28 mouse cellular contexts compared by ENCODE assay signal in genomic region chr4:35806881-35807464, GRCm38 (mm10).
DNase-seq lines count a peak whose midpoint lies in the region; ATAC-seq lines count a peak whose summit lies in the region.
"Had no signal": no experiment of that assay in that cellular context is flagged by ENCODE, and none has a peak within 500 bp of the region (broad histone marks: within the 10 kb centered on the region; RNA-seq: fewer than 3 reads in every experiment).

No protein-coding gene starts in this region.

- H3K9me3 ChIP-seq in forebrain, embryonic 11.5 days (ENCODE audit: control insufficient read depth, low read length): no peaks in the 10 kb centered on the region
- no peaks in the 10 kb centered on the region for H3K9me3 ChIP-seq in forebrain, embryonic 16.5 days (ENCODE audit: control insufficient read depth, low read length)
- H3K9me3 ChIP-seq in forebrain, embryonic 14.5 days (replicated peaks; ENCODE audit: control insufficient read depth, low read length): no peaks in the 10 kb centered on the region
- no peaks in the 10 kb centered on the region for H3K9me3 ChIP-seq in midbrain, embryonic 13.5 days
- H3K9me3 ChIP-seq in hindbrain, embryonic 16.5 days (ENCODE audit: control insufficient read depth, low read length): no peaks in the 10 kb centered on the region
- H3K9me3 ChIP-seq: heart, embryonic 13.5 days; neural tube, embryonic 12.5 days had no signal

- H3K27me3 ChIP-seq in forebrain, embryonic 11.5 days (ENCODE audit: control insufficient read depth, insufficient read depth, low read length): no peaks in the 10 kb centered on the region
- H3K27me3 ChIP-seq in forebrain, embryonic 16.5 days (replicated peaks; ENCODE audit: control insufficient read depth, insufficient read depth, low read length): no peaks in the 10 kb centered on the region
- H3K27me3 ChIP-seq in forebrain, embryonic 14.5 days (replicated peaks; ENCODE audit: control insufficient read depth, insufficient read depth, low read length): no peaks in the 10 kb centered on the region
- no peaks in the 10 kb centered on the region for H3K27me3 ChIP-seq in midbrain, embryonic 13.5 days
- H3K27me3 ChIP-seq in hindbrain, embryonic 16.5 days (replicated peaks; ENCODE audit: control insufficient read depth, insufficient read depth, low read length): no peaks in the 10 kb centered on the region
- H3K27me3 ChIP-seq: heart, embryonic 13.5 days; neural tube, embryonic 12.5 days had no signal

- peak; percentile 84 for ATAC-seq in forebrain, embryonic 11.5 days (replicated peaks; ENCODE audit: low FRiP score)
- ATAC-seq in forebrain, embryonic 16.5 days: no peak
- peak; percentile 50; the same call in 1 of the 2 replicates for ATAC-seq in forebrain, embryonic 14.5 days
- ATAC-seq in midbrain, embryonic 13.5 days: peak; percentile 67
- no peak for ATAC-seq in hindbrain, embryonic 16.5 days
- ATAC-seq: activated CD4-positive, CD25-positive, alpha-beta regulatory T cell, adult 4 months; inflammation-experienced regulatory T-cells, adult 6 months had no signal

- H3K4me3 ChIP-seq in forebrain, embryonic 11.5 days (ENCODE audit: low read depth, low read length): no peak overlapping the region
- no peak overlapping the region for H3K4me3 ChIP-seq in forebrain, embryonic 16.5 days (replicated peaks; ENCODE audit: low read length)
- H3K4me3 ChIP-seq in forebrain, embryonic 14.5 days (ENCODE audit: low read depth, low read length): no peak overlapping the region
- H3K4me3 ChIP-seq in midbrain, embryonic 13.5 days (replicated peaks): no peak overlapping the region
- H3K4me3 ChIP-seq in hindbrain, embryonic 16.5 days (ENCODE audit: low read length): no peak overlapping the region
- H3K4me3 ChIP-seq: heart, embryonic 13.5 days; myocyte; neural tube, embryonic 12.5 days had no signal

- 42% methylated on average over 2 of the region's 2 CpGs for WGBS in forebrain, embryonic 11.5 days
- 34% methylated on average over 2 of the region's 2 CpGs for WGBS in forebrain, embryonic 16.5 days
- WGBS in forebrain, embryonic 14.5 days: 21% methylated on average over 2 of the region's 2 CpGs
- 21% methylated on average over 2 of the region's 2 CpGs for WGBS in midbrain, embryonic 13.5 days
- 75% methylated on average over 2 of the region's 2 CpGs for WGBS in hindbrain, embryonic 16.5 days

- H3K27ac ChIP-seq in forebrain, embryonic 11.5 days (ENCODE audit: low read depth, low read length): peak overlapping the region; percentile 21; the same call in 1 of the 2 replicates
- no peak overlapping the region for H3K27ac ChIP-seq in forebrain, embryonic 16.5 days (ENCODE audit: low read length)
- no peak overlapping the region for H3K27ac ChIP-seq in forebrain, embryonic 14.5 days (ENCODE audit: low read depth, low read length)
- no peak overlapping the region for H3K27ac ChIP-seq in midbrain, embryonic 13.5 days
- no peak overlapping the region for H3K27ac ChIP-seq in hindbrain, embryonic 16.5 days (ENCODE audit: low read depth, low read length)
- H3K27ac ChIP-seq: heart, embryonic 13.5 days; hindbrain, embryonic 14.5 days; liver, embryonic 14.5 days; macrophage; neural tube, embryonic 12.5 days had no signal

- H3K9ac ChIP-seq in forebrain, embryonic 11.5 days (ENCODE audit: low read length): no peak overlapping the region
- no peak overlapping the region for H3K9ac ChIP-seq in forebrain, embryonic 16.5 days (replicated peaks; ENCODE audit: low read depth, low read length)
- H3K9ac ChIP-seq in forebrain, embryonic 14.5 days (ENCODE audit: low read length): no peak overlapping the region
- H3K9ac ChIP-seq in midbrain, embryonic 13.5 days (replicated peaks): no peak overlapping the region
- H3K9ac ChIP-seq in hindbrain, embryonic 16.5 days (ENCODE audit: low read depth, low read length): no peak overlapping the region
- H3K9ac ChIP-seq: heart, embryonic 13.5 days; hindbrain, embryonic 14.5 days; liver, embryonic 14.5 days; neural tube, embryonic 12.5 days had no signal

- H3K36me3 ChIP-seq in forebrain, embryonic 11.5 days (ENCODE audit: control insufficient read depth, insufficient read depth, low read length): no peaks in the 10 kb centered on the region
- H3K36me3 ChIP-seq in forebrain, embryonic 16.5 days (ENCODE audit: control insufficient read depth, insufficient read depth): no peaks in the 10 kb centered on the region
- H3K36me3 ChIP-seq in forebrain, embryonic 14.5 days (ENCODE audit: control insufficient read depth, insufficient read depth, low read length): no peaks in the 10 kb centered on the region
- H3K36me3 ChIP-seq in midbrain, embryonic 13.5 days: no peaks in the 10 kb centered on the region
- H3K36me3 ChIP-seq in hindbrain, embryonic 16.5 days (ENCODE audit: control insufficient read depth, insufficient read depth, low read length): no peaks in the 10 kb centered on the region
- H3K36me3 ChIP-seq: heart, embryonic 13.5 days; neural tube, embryonic 12.5 days had no signal

- H3K4me2 ChIP-seq in forebrain, embryonic 11.5 days (ENCODE audit: low read depth, low read length, severe bottlenecking): no peak overlapping the region
- no peak overlapping the region for H3K4me2 ChIP-seq in forebrain, embryonic 16.5 days (ENCODE audit: low read length)
- no peak overlapping the region for H3K4me2 ChIP-seq in forebrain, embryonic 14.5 days (ENCODE audit: low read length)
- H3K4me2 ChIP-seq in midbrain, embryonic 13.5 days (replicated peaks): no peak overlapping the region
- no peak overlapping the region for H3K4me2 ChIP-seq in hindbrain, embryonic 16.5 days (ENCODE audit: low read length)
- H3K4me2 ChIP-seq: heart, embryonic 13.5 days; hindbrain, embryonic 14.5 days; neural tube, embryonic 12.5 days had no signal

- 0 out of 2 replicates have a peak, but pooled peaks cover 2% of the 10 kb centered on the region for H3K4me1 ChIP-seq in forebrain, embryonic 11.5 days (replicated peaks; ENCODE audit: control insufficient read depth, insufficient read depth, low read length)
- no peaks in the 10 kb centered on the region for H3K4me1 ChIP-seq in forebrain, embryonic 16.5 days (replicated peaks; ENCODE audit: control insufficient read depth, insufficient read depth, low read length)
- no peaks in the 10 kb centered on the region for H3K4me1 ChIP-seq in forebrain, embryonic 14.5 days (ENCODE audit: control insufficient read depth, insufficient read depth, low read length)
- H3K4me1 ChIP-seq in midbrain, embryonic 13.5 days (replicated peaks): peaks cover 9% of the 10 kb centered on the region
- H3K4me1 ChIP-seq in hindbrain, embryonic 16.5 days (ENCODE audit: control insufficient read depth, insufficient read depth, low read depth, low read length): no peaks in the 10 kb centered on the region
- H3K4me1 ChIP-seq: heart, embryonic 13.5 days had no signal

- DNase-seq in forebrain, embryonic 11.5 days (ENCODE audit: low spot score): no peak
- peak; percentile 51 for DNase-seq in forebrain, embryonic 14.5 days (ENCODE audit: low spot score)
- DNase-seq in retina, postnatal 1 day: peak; percentile 15
- DNase-seq in ovary, postnatal 14 days (ENCODE audit: low spot score): no peak
- DNase-seq: adrenal gland, adult 8-10 months; B cell, adult 2 months; cerebellum, adult 8-10 months; gastrocnemius, postnatal 10 days; heart, postnatal 10 days; kidney, adult 11 months; kidney, postnatal 14 days; layer of hippocampus, adult 9-11 months; liver; lung, adult 2 months; lung, postnatal 10 days; right cerebral cortex, postnatal 25 days; thymus, postnatal 14 days had no signal

Comparison
In these comparisons a context has a peak if more than half of its experiments do, and no peak if none do; other contexts are left out.
1. ATAC-seq: peak in forebrain, embryonic 11.5 days (single experiment), forebrain, embryonic 14.5 days (single experiment) and midbrain, embryonic 13.5 days (single experiment); none in forebrain, embryonic 16.5 days (single experiment) and hindbrain, embryonic 16.5 days (single experiment).
2. DNase-seq: peak in forebrain, embryonic 14.5 days (single experiment) and retina, postnatal 1 day (single experiment); none in forebrain, embryonic 11.5 days (single experiment) and ovary, postnatal 14 days (single experiment).